Mouse (Mus musculus): ENCODE data around the gene Ergic2. TPM values are rescaled to one million over a fixed set of nuclear protein-coding genes. Genes with fewer than 3 reads are reported as not detected.
"Not testable (repeated sequence)": the region's sequence is repeated elsewhere in the genome, so short reads cannot be mapped to it uniquely, and the experiment has no call there.

Gene Ergic2
- polyA plus RNA-seq, 1 experiment, result 13.1 TPM

- Histone ChIP-seq H3K27me3 (ENCODE audit: control insufficient read depth, insufficient read depth, low read length) (no peaks in the 10 kb centered on the region), H3K36me3 (ENCODE audit: control insufficient read depth, insufficient read depth, low read length) (peaks cover 53% of the 10 kb centered on the region), H3K27ac (ENCODE audit: insufficient read depth, low read depth, low read length) (peak overlapping the region; percentile 95), H3K4me3 (ENCODE audit: low read depth, low read length) (no peak overlapping the region), H3K4me1 (ENCODE audit: control insufficient read depth, insufficient read depth, insufficient read length, low read length) (peaks cover 11% of the 10 kb centered on the region; the same call in 1 of the 2 replicates)
- 28% methylated on average over 1 of the region's 1 CpGs for WGBS
- TF ChIP-seq POLR2A (IDR thresholded peaks at IDR 0.05; ENCODE audit: low read depth, low read length), result no peak
- no peak for TF ChIP-seq CTCF (IDR thresholded peaks at IDR 0.05; ENCODE audit: extremely low read depth, insufficient read length, insufficient replicate concordance, low read depth, low read length)
Measured at GRCm38 (mm10) chr6:148185694-148186093, 26.5 kb downstream of the Ergic2 start.

- Histone ChIP-seq H3K27me3 (ENCODE audit: control insufficient read depth, insufficient read depth, low read length) (no peaks in the 10 kb centered on the region), H3K27ac (ENCODE audit: insufficient read depth, low read depth, low read length) (no peak overlapping the region), H3K4me1 (ENCODE audit: control insufficient read depth, insufficient read depth, insufficient read length, low read length) (no peaks in the 10 kb centered on the region), H3K4me3 (ENCODE audit: low read depth, low read length) (no peak overlapping the region), H3K36me3 (ENCODE audit: control insufficient read depth, insufficient read depth, low read length) (peaks cover 17% of the 10 kb centered on the region)
- TF ChIP-seq POLR2A (IDR thresholded peaks at IDR 0.05; ENCODE audit: low read depth, low read length), result no peak
- TF ChIP-seq CTCF (IDR thresholded peaks at IDR 0.05; ENCODE audit: extremely low read depth, insufficient read length, insufficient replicate concordance, low read depth, low read length), result no peak
- WGBS, result 56% methylated on average over 3 of the region's 3 CpGs
Measured at GRCm38 (mm10) chr6:148172904-148173303, 39.3 kb downstream of the Ergic2 start.

GRCm38 (mm10) chr6:148152305-148152704 lies 59.9 kb downstream of the Ergic2 start:
- H3K36me3 ChIP-seq (ENCODE audit: control insufficient read depth, insufficient read depth, low read length), result peaks cover 26% of the 10 kb centered on the region
- not testable (repeated sequence) for H3K4me3 ChIP-seq (ENCODE audit: low read depth, low read length); H3K4me1 ChIP-seq (ENCODE audit: control insufficient read depth, insufficient read depth, insufficient read length, low read length); H3K27ac ChIP-seq (ENCODE audit: insufficient read depth, low read depth, low read length); H3K27me3 ChIP-seq (ENCODE audit: control insufficient read depth, insufficient read depth, low read length)
- WGBS, result 68% methylated on average over 4 of the region's 4 CpGs

GRCm38 (mm10) chr6:148142421-148142820 lies 69.8 kb downstream of the Ergic2 start:
- no peak for TF ChIP-seq POLR2A (IDR thresholded peaks at IDR 0.05; ENCODE audit: low read depth, low read length)
- TF ChIP-seq CTCF (IDR thresholded peaks at IDR 0.05; ENCODE audit: extremely low read depth, insufficient read length, insufficient replicate concordance, low read depth, low read length), result no peak
- no peak overlapping the region for H3K4me3 ChIP-seq (ENCODE audit: low read depth, low read length)
- WGBS, result 93% methylated on average over 1 of the region's 1 CpGs
- H3K27ac ChIP-seq (ENCODE audit: insufficient read depth, low read depth, low read length), result no peak overlapping the region
- H3K36me3 ChIP-seq (ENCODE audit: control insufficient read depth, insufficient read depth, low read length), result peaks cover 24% of the 10 kb centered on the region
- no peaks in the 10 kb centered on the region for H3K27me3 ChIP-seq (ENCODE audit: control insufficient read depth, insufficient read depth, low read length)
- H3K4me1 ChIP-seq (ENCODE audit: control insufficient read depth, insufficient read depth, insufficient read length, low read length), result no peaks in the 10 kb centered on the region

- TF ChIP-seq CTCF (IDR thresholded peaks at IDR 0.05; ENCODE audit: extremely low read depth, insufficient read length, insufficient replicate concordance, low read depth, low read length) (peak; percentile 26; the same call in 1 of the 2 replicates), POLR2A (IDR thresholded peaks at IDR 0.05; ENCODE audit: low read depth, low read length) (no peak)
- Histone ChIP-seq H3K27me3 (ENCODE audit: control insufficient read depth, insufficient read depth, low read length) (no peaks in the 10 kb centered on the region), H3K36me3 (ENCODE audit: control insufficient read depth, insufficient read depth, low read length) (peaks cover 23% of the 10 kb centered on the region), H3K4me1 (ENCODE audit: control insufficient read depth, insufficient read depth, insufficient read length, low read length) (no peaks in the 10 kb centered on the region), H3K4me3 (ENCODE audit: low read depth, low read length) (no peak overlapping the region), H3K27ac (ENCODE audit: insufficient read depth, low read depth, low read length) (no peak overlapping the region)
- 85% methylated on average over 5 of the region's 5 CpGs for WGBS
Measured at GRCm38 (mm10) chr6:148141874-148142273, 70.3 kb downstream of the Ergic2 start.

- peaks cover 17% of the 10 kb centered on the region for H3K36me3 ChIP-seq (ENCODE audit: control insufficient read depth, insufficient read depth, low read length)
- no peaks in the 10 kb centered on the region for H3K4me1 ChIP-seq (ENCODE audit: control insufficient read depth, insufficient read depth, insufficient read length, low read length)
- no peak overlapping the region for H3K27ac ChIP-seq (ENCODE audit: insufficient read depth, low read depth, low read length)
- TF ChIP-seq CTCF (IDR thresholded peaks at IDR 0.05; ENCODE audit: extremely low read depth, insufficient read length, insufficient replicate concordance, low read depth, low read length) (no peak), POLR2A (IDR thresholded peaks at IDR 0.05; ENCODE audit: low read depth, low read length) (no peak)
- WGBS, result 91% methylated on average over 6 of the region's 6 CpGs
- no peaks in the 10 kb centered on the region for H3K27me3 ChIP-seq (ENCODE audit: control insufficient read depth, insufficient read depth, low read length)
- no peak overlapping the region for H3K4me3 ChIP-seq (ENCODE audit: low read depth, low read length)
Measured at GRCm38 (mm10) chr6:148139288-148139995, 72.7 kb downstream of the Ergic2 start.

- H3K4me3 ChIP-seq (ENCODE audit: low read depth, low read length), result no peak overlapping the region
- H3K4me1 ChIP-seq (ENCODE audit: control insufficient read depth, insufficient read depth, insufficient read length, low read length), result no peaks in the 10 kb centered on the region
- peaks cover 12% of the 10 kb centered on the region; the same call in 1 of the 2 replicates for H3K36me3 ChIP-seq (ENCODE audit: control insufficient read depth, insufficient read depth, low read length)
- H3K27ac ChIP-seq (ENCODE audit: insufficient read depth, low read depth, low read length), result no peak overlapping the region
- TF ChIP-seq CTCF (IDR thresholded peaks at IDR 0.05; ENCODE audit: extremely low read depth, insufficient read length, insufficient replicate concordance, low read depth, low read length) (peak; percentile 84; the same call in 1 of the 2 replicates), POLR2A (IDR thresholded peaks at IDR 0.05; ENCODE audit: low read depth, low read length) (no peak)
- no peaks in the 10 kb centered on the region for H3K27me3 ChIP-seq (ENCODE audit: control insufficient read depth, insufficient read depth, low read length)
- WGBS, result 25% methylated on average over 9 of the region's 9 CpGs
Measured at GRCm38 (mm10) chr6:148135769-148136382, 76.3 kb downstream of the Ergic2 start.

Data from small intestine, adult 2 months (tissue).